Mouse (Mus musculus) bone marrow, adult 2 months (tissue): ENCODE results near the gene Pif1. TPM values are rescaled to one million over a fixed set of nuclear protein-coding genes. Genes with fewer than 3 reads are reported as not detected.

Experiments used
- H3K27ac ChIP-seq: fragments of 200-500 bp; 2 replicates; pipeline ENCODE4 v1.5.1; 2012; ENCODE audit warnings: low read depth, mild to moderate bottlenecking, control low read depth, inconsistent platforms, low read length; ENCODE audit not compliant: control insufficient read depth, poor library complexity, insufficient read depth
- H3K4me1 ChIP-seq: fragments of 200-500 bp; 2 replicates; pipeline ENCODE4 v1.6.1; 2011; ENCODE audit warnings: low read length; ENCODE audit not compliant: control insufficient read depth, insufficient read depth
- H3K4me3 ChIP-seq: fragments of 200-500 bp; replicated peaks from 2 replicates; pipeline ENCODE3; 2011; ENCODE audit warnings: mild to moderate bottlenecking, low read depth, low read length, control low read depth; ENCODE audit not compliant: control insufficient read depth
- CTCF ChIP-seq: fragments of 200-500 bp; IDR thresholded peaks from 2 replicates; pipeline ENCODE4 v1.5.1; 2011; ENCODE audit warnings: low read length, control low read depth; ENCODE audit not compliant: control insufficient read depth, insufficient read depth
- POLR2A ChIP-seq: fragments of 200-500 bp; IDR thresholded peaks from 2 replicates; pipeline ENCODE4 v1.6.1; 2011; ENCODE audit warnings: low read depth, mild to moderate bottlenecking, control low read depth, low read length, borderline replicate concordance; ENCODE audit not compliant: control insufficient read depth
- WGBS: fragments of 180-500 bp; shearing (Covaris S2); methylation state at CpG from one replicate; pipeline ENCODE4 v1.1.7; 2018; 5-methylcytosine and 5-hydroxymethylcytosine counted together
- polyA plus RNA-seq: library from polyadenylated mRNA; stranded (reverse); fragments of >200 nt; gene quantifications from 2 replicates; pipeline ENCODE4 v1.2.4, GENCODE M21; 2011; ENCODE audit warnings: low replicate concordance; ENCODE audit not compliant: missing spikeins, insufficient read depth, insufficient read length

Gene Pif1
- polyA plus RNA-seq, 1 experiment: 29.8 TPM

GRCm38 (mm10) chr9:65578801-65579249 is 8.1 kb upstream of the Pif1 start:
- Histone ChIP-seq H3K4me1 (peaks cover 15% of the 10 kb centered on the region), H3K4me3 (peak overlapping the region; percentile 81), H3K27ac (peak overlapping the region; percentile 83)
- TF ChIP-seq CTCF: no peak
- TF ChIP-seq POLR2A: no peak
- 1% methylated on average over 9 of the region's 9 CpGs for WGBS

GRCm38 (mm10) chr9:65579781-65580371 is 7.1 kb upstream of the Pif1 start, which contains the start of gene Plekho2:
Gene Plekho2, minus strand, starts transcription at chr9:65580040.
- 1% methylated on average over 45 of the region's 45 CpGs for WGBS
- H3K27ac ChIP-seq: peak within 1 kb of the TSS; percentile 94
- H3K4me1 ChIP-seq: peaks cover 14% of the 10 kb centered on the region
- TF ChIP-seq CTCF (no peak), POLR2A (peak; percentile 97)
- H3K4me3 ChIP-seq: peak within 1 kb of the TSS; percentile 81

GRCm38 (mm10) chr9:65580401-65581256 is 6.3 kb upstream of the Pif1 start:
- H3K4me1 ChIP-seq: peaks cover 10% of the 10 kb centered on the region
- WGBS: under 1% methylated on average over 27 of the region's 29 CpGs
- H3K4me3 ChIP-seq: peak overlapping the region; percentile 70
- peak overlapping the region; percentile 94 for H3K27ac ChIP-seq
- TF ChIP-seq POLR2A (peak; percentile 31; the same call in 1 of the 2 replicates), CTCF (peak; percentile 99)

GRCm38 (mm10) chr9:65583045-65583444 is 3.9 kb upstream of the Pif1 start:
- WGBS: under 1% methylated on average over 8 of the region's 8 CpGs
- Histone ChIP-seq H3K4me3 (no peak overlapping the region), H3K27ac (no peak overlapping the region), H3K4me1 (peaks cover 2% of the 10 kb centered on the region; the same call in 1 of the 2 replicates)
- TF ChIP-seq CTCF (no peak), POLR2A (no peak)

GRCm38 (mm10) chr9:65587270-65587572 is 261 bp downstream of the Pif1 start:
- WGBS: 1% methylated on average over 6 of the region's 6 CpGs
- Histone ChIP-seq H3K4me1 (peaks cover 2% of the 10 kb centered on the region; the same call in 1 of the 2 replicates), H3K27ac (peak overlapping the region; percentile 64), H3K4me3 (peak overlapping the region; percentile 97)
- TF ChIP-seq CTCF (no peak), POLR2A (no peak)

GRCm38 (mm10) chr9:65587573-65588358 is 806 bp downstream of the Pif1 start:
- under 1% methylated on average over 64 of the region's 64 CpGs for WGBS
- Histone ChIP-seq H3K27ac (peak overlapping the region; percentile 64), H3K4me1 (peaks cover 2% of the 10 kb centered on the region; the same call in 1 of the 2 replicates), H3K4me3 (peak overlapping the region; percentile 97)
- TF ChIP-seq CTCF (no peak), POLR2A (peak; percentile 26; the same call in 1 of the 2 replicates)

GRCm38 (mm10) chr9:65589091-65589490 is 2.1 kb downstream of the Pif1 start:
- TF ChIP-seq POLR2A: no peak
- no peak for TF ChIP-seq CTCF
- WGBS: 82% methylated on average over 3 of the region's 3 CpGs
- Histone ChIP-seq H3K27ac (no peak overlapping the region), H3K4me3 (peak overlapping the region; percentile 31), H3K4me1 (peaks cover 2% of the 10 kb centered on the region; the same call in 1 of the 2 replicates)

- H3K27ac ChIP-seq: no peak overlapping the region
- no peak for TF ChIP-seq POLR2A
- no peak for TF ChIP-seq CTCF
- H3K4me1 ChIP-seq: no peaks in the 10 kb centered on the region
- no peak overlapping the region for H3K4me3 ChIP-seq
- 91% methylated on average over 3 of the region's 3 CpGs for WGBS
These were observed 5.8 kb downstream of the Pif1 start for GRCm38 (mm10) chr9:65592721-65593120.
